Mouse (Mus musculus): ENCODE results near the gene Pmvk.
"Not testable (repeated sequence)": the region's sequence is repeated elsewhere in the genome, so short reads cannot be mapped to it uniquely, and the experiment has no call there.

The Pmvk gene

DNA sequence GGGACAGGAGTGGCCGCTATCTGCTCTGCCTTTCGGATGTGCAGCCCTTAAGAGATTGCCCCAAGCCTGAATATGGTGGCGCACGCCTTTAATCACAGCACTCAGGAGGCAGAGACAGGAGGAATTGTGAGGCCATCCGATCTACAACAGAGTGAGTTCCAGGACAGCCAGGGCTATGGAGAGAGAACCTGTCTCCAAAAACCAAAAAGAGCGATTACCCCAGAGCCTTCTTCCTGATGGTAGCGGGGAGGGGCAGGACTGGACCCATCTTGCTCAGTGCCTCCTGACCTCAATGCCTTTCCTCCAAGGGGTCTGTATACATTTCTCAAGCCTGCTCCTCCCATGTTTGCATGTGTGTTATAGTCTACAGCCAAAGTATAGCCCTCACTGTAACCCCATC lies 25.3 kb upstream of the Pmvk start:
- DNase-seq (ENCODE audit: low read depth, low spot score) = not testable (repeated sequence)

GRCm38 (mm10) chr3:89430171-89431159 lies 23.9 kb upstream of the Pmvk start, which contains the start of gene Pygo2:
Pygo2 (plus strand) TSS chr3:89430214.
- DNase-seq (ENCODE audit: low read depth, low spot score) = peak; percentile 97

DNA sequence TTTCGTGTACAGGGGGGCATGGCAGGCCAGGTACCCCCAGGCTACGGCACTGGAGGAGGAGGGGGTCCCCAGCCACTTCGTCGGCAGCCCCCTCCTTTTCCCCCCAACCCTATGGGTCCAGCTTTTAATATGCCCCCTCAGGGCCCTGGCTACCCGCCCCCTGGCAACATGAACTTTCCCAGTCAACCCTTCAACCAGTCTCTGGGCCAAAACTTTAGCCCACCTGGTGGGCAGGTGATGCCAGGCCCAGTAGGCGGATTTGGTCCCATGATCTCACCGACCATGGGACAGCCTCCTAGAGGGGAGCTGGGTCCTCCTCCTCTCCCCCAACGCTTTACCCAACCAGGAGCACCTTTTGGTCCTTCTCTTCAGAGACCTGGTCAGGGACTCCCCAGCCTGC lies 21.7 kb upstream of the Pmvk start:
- no peak for DNase-seq (ENCODE audit: low read depth, low spot score)

DNA sequence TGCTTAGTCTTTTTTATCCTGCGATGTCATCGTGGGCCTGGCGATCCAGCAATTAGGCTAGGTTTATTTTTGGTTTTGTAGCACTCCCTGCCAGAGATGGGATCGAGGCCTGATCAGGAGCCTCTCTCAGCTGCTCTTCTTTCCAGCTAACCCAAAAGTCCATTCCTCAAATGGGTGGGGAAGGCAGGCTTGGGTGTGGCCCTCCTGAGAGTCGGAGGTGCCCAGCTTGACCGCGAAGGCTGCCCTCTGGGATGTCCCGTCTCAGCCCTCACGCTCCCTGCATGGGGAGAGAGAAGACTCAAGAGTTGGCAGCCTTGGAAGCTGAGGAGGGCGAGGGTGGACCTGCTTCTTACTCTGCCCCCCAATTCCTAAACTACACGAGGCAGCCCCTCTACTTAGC lies 19.8 kb upstream of the Pmvk start:
- DNase-seq (ENCODE audit: low read depth, low spot score) = no peak

- no peak for DNase-seq (ENCODE audit: low read depth, low spot score)
Observed at GRCm38 (mm10) chr3:89435041-89435440, 19.3 kb upstream of the Pmvk start.

GRCm38 (mm10) chr3:89436176-89437113 lies 17.9 kb upstream of the Pmvk start, which contains the start of gene Pbxip1:
Pbxip1 (plus strand) TSS chr3:89436706.
- peak; percentile 88 for DNase-seq (ENCODE audit: low read depth, low spot score)

- DNase-seq (ENCODE audit: low read depth, low spot score) = peak; percentile 49
Observed at GRCm38 (mm10) chr3:89437269-89437668, 17.1 kb upstream of the Pmvk start.

GRCm38 (mm10) chr3:89440691-89441090 lies 13.7 kb upstream of the Pmvk start:
- DNase-seq (ENCODE audit: low read depth, low spot score) = no peak

DNA sequence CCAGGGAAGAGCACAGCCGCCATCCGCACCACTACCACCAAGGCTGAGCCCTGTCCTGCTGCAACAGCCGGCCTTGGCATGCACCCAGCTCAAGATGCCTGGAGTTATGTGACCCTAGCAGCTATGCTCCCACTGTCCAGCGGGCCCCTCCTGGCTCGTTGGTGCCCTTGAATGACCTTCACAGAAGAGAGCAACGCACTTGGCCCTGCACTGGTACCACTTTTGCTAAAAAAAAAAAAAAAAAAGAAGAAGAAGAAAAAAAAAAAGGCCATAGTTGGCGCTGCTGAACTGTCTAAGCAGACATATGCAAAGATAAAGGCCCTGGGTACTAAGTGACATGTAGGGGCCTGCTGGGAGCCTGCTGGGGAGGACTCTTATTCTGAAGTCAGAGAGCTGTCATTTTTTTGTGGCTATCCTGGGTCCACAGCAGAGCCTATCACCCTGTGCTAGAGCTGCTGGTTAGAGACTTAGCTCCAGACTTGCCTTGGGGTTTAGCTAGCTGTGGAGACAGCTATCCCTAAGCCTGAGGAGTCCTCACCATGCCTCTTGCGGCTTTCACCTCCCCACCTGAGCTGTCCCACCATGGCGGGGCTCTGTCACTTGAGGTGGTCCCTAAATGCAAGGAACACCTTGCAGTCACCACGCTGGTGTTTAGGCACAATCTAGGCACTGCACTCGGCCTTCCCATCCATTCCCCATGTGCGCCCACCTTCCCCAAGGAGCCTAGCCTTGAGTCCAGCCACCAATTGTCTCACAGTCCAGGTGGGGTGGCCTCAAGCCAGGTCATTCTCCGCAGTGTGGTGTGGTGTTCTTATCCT lies 5.4 kb upstream of the Pmvk start:
- peak; percentile 53 for DNase-seq (ENCODE audit: low read depth, low spot score)

GRCm38 (mm10) chr3:89449541-89449940 lies 4.8 kb upstream of the Pmvk start:
- DNase-seq (ENCODE audit: low read depth, low spot score) = peak; percentile 97

DNA sequence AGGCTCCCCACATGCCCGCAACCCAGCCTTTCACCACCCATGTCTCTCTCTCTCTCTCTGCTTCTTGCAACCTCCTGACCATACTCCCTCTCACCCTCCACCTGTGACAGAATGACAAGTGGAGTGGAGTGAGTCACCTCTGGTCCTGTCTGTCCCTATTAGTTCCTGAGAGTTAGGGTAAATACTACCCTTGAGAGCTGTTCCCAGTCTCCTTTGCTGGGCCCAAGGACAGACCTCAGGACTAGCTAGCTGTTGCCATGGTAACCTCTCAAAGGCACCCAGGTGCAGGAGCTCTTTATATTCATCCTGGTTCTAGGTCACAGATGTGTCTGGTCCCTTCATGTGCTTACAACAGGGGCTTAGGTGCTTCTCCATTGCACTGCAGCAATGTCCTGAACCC lies 2.4 kb upstream of the Pmvk start:
- DNase-seq (ENCODE audit: low read depth, low spot score) = peak; percentile 37

- DNase-seq (ENCODE audit: low read depth, low spot score) = no peak
Observed at GRCm38 (mm10) chr3:89455786-89456285, 1.5 kb downstream of the Pmvk start.

GRCm38 (mm10) chr3:89456726-89457665 lies 2.7 kb downstream of the Pmvk start:
- DNase-seq (ENCODE audit: low read depth, low spot score) = peak; percentile 92

DNA sequence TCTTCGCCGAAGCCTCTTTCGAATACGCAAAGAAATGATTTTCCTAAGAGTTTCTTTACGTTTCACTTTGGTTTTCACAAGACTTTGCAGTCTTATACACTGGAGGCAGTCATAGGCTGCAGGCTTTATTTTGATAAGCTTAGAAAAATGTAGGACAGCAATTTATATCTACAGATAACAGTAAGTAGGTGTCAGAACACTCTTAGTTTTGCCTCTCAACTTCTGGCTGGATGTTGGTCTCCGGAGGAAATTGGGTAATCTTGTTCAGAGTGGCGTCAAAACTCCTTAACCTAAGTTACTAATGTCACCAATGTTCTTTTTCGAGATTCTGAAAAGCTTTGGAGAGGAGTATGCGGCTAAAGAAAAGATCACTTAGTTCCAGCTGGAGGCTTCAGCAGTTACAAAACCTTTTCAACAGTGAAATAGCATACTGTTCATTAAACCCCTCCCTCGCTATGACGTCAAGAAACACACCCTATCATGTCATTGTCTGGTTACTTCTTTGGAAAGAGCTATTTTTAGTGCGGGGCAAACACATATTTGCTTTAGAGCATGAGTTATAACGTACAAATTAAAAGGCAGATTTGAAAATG lies 4.1 kb downstream of the Pmvk start:
- no peak for DNase-seq (ENCODE audit: low read depth, low spot score)

DNA sequence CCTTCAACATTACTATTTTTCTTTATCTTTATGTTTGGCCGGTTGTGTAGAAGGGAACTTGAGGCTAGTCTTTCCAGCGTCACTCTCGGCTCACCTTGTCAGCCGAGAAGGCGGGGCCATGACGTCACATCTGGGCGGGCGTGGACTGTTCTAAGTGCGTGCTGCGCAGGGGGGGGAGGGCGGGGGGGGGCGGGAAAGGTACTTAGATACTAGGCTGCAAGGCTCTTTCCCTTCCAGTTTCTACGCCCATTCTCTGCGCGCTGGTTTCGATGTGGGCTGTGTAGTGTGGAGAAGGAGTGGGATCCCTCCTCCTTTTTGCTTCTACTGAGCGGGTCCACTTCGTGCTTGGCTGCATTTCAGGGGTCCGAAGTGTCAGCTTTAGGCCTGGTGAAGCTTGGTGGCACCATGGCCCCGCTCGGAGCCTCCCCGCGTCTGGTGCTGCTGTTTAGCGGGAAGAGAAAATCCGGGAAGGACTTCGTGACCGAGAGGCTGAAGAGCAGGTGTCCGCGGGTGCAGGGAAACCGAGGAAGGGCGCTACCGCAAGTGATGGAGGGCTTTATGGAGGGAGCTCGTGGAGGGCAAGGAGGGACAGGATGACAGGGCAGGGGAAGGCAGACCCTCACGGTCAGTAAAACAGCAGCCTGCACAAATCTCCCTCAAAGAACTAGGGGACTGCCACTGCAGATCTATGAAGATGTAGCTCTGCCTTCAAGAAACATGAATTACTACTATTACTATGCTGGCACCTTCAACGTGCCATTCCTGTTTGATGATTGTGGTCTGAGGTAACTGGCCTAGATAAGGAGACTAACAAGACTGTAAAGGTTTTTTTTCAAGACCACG lies 4.8 kb downstream of the Pmvk start:
- peak; percentile 93 for DNase-seq (ENCODE audit: low read depth, low spot score)

GRCm38 (mm10) chr3:89468268-89468667 lies 13.9 kb downstream of the Pmvk start:
- peak; percentile 26 for DNase-seq (ENCODE audit: low read depth, low spot score)

GRCm38 (mm10) chr3:89472280-89472679 lies 17.9 kb downstream of the Pmvk start:
- DNase-seq (ENCODE audit: low read depth, low spot score) = no peak

GRCm38 (mm10) chr3:89473838-89474237 lies 19.5 kb downstream of the Pmvk start:
- DNase-seq (ENCODE audit: low read depth, low spot score) = no peak
